Mouse (Mus musculus): ENCODE measurements around the gene Soga1. TPM values are rescaled to one million over a fixed set of nuclear protein-coding genes. Genes with fewer than 3 reads are reported as not detected.

Gene Soga1
- total RNA-seq, 2 experiments from 2014 or later, result 36.3 to 46.3 TPM

- DNase-seq (ENCODE audit: extremely low spot score in 1 of 2, low spot score in 1 of 2), result no peak
Observed at GRCm38 (mm10) chr2:157043556-157043955, 35.5 kb downstream of the Soga1 start.

- no peak for DNase-seq (ENCODE audit: extremely low spot score in 1 of 2, low spot score in 1 of 2)
Observed at GRCm38 (mm10) chr2:157041421-157041820, 37.6 kb downstream of the Soga1 start.

- DNase-seq (ENCODE audit: extremely low spot score in 1 of 2, low spot score in 1 of 2), result no peak
Observed at GRCm38 (mm10) chr2:157040649-157041046, 38.4 kb downstream of the Soga1 start.

- no peak for DNase-seq (ENCODE audit: extremely low spot score in 1 of 2, low spot score in 1 of 2)
Observed at GRCm38 (mm10) chr2:157039900-157040648, 39.0 kb downstream of the Soga1 start.

- no peak for DNase-seq (ENCODE audit: extremely low spot score in 1 of 2, low spot score in 1 of 2)
Observed at GRCm38 (mm10) chr2:157037303-157037702, 41.8 kb downstream of the Soga1 start.

- no peak for DNase-seq (ENCODE audit: extremely low spot score in 1 of 2, low spot score in 1 of 2)
Observed at GRCm38 (mm10) chr2:157036400-157036799, 42.7 kb downstream of the Soga1 start.

GRCm38 (mm10) chr2:157035371-157035770 is 43.7 kb downstream of the Soga1 start:
- no peak for DNase-seq (ENCODE audit: extremely low spot score in 1 of 2, low spot score in 1 of 2)

GRCm38 (mm10) chr2:157030804-157031203 is 48.2 kb downstream of the Soga1 start:
- peak; percentile 81 to 98 for DNase-seq (ENCODE audit: extremely low spot score in 1 of 2, low spot score in 1 of 2)

GRCm38 (mm10) chr2:157028261-157028660 is 50.8 kb downstream of the Soga1 start:
- DNase-seq (ENCODE audit: extremely low spot score in 1 of 2, low spot score in 1 of 2), result no peak

GRCm38 (mm10) chr2:157027106-157028008 is 51.7 kb downstream of the Soga1 start:
- DNase-seq (ENCODE audit: extremely low spot score in 1 of 2, low spot score in 1 of 2), result peak in 1 of 2 experiments; percentile 49

GRCm38 (mm10) chr2:157021156-157021555 is 57.9 kb downstream of the Soga1 start:
- no peak for DNase-seq (ENCODE audit: extremely low spot score in 1 of 2, low spot score in 1 of 2)

- no peak for DNase-seq (ENCODE audit: extremely low spot score in 1 of 2, low spot score in 1 of 2)
Observed at GRCm38 (mm10) chr2:157019228-157019627, 59.8 kb downstream of the Soga1 start.

- no peak for DNase-seq (ENCODE audit: extremely low spot score in 1 of 2, low spot score in 1 of 2)
Observed at GRCm38 (mm10) chr2:157016529-157017270, 62.4 kb downstream of the Soga1 start.

- DNase-seq (ENCODE audit: extremely low spot score in 1 of 2, low spot score in 1 of 2), result no peak
Observed at GRCm38 (mm10) chr2:157012341-157012740, 66.7 kb downstream of the Soga1 start.

GRCm38 (mm10) chr2:157010634-157011310 is 68.3 kb downstream of the Soga1 start:
- no peak for DNase-seq (ENCODE audit: extremely low spot score in 1 of 2, low spot score in 1 of 2)

- DNase-seq (ENCODE audit: extremely low spot score in 1 of 2, low spot score in 1 of 2), result no peak
Observed at GRCm38 (mm10) chr2:157010121-157010520, 68.9 kb downstream of the Soga1 start.

GRCm38 (mm10) chr2:157008509-157008908 is 70.5 kb downstream of the Soga1 start:
- no peak for DNase-seq (ENCODE audit: extremely low spot score in 1 of 2, low spot score in 1 of 2)

GRCm38 (mm10) chr2:157007234-157007596 is 71.8 kb downstream of the Soga1 start:
- no peak for DNase-seq (ENCODE audit: extremely low spot score in 1 of 2, low spot score in 1 of 2)

GRCm38 (mm10) chr2:157006511-157007233 is 72.4 kb downstream of the Soga1 start, which contains the start of gene Dsn1:
Gene Dsn1 (minus strand): TSS chr2:157007154.
- peak; percentile 86 to 92 for DNase-seq (ENCODE audit: extremely low spot score in 1 of 2, low spot score in 1 of 2)

Data from layer of hippocampus, postnatal 25 days (tissue).